Mouse (Mus musculus) kidney, postnatal 14 days (tissue): ENCODE measurements at regions not wholly inside any gene's neighbourhood (a gene's known extent, or its start where the extent isn't known, plus 50 kb on each side); places are given as distances from the start of the nearest gene placed in this dataset.

Experiments used
- DNase-seq: peaks from one replicate; pipeline ENCODE4 v3.0.0; 2022; ENCODE audit warnings: mixed read lengths

- no peak for DNase-seq
Observed at GRCm38 (mm10) chr3:66515773-66516406, 219.3 kb upstream of the Veph1 start.

GRCm38 (mm10) chr3:66514587-66514986 is 217.9 kb upstream of the Veph1 start:
- DNase-seq, result no peak

GRCm38 (mm10) chr3:66512408-66512807 is 215.8 kb upstream of the Veph1 start:
- no peak for DNase-seq

- DNase-seq, result no peak
Observed at GRCm38 (mm10) chr3:66510455-66510854, 213.8 kb upstream of the Veph1 start.

GRCm38 (mm10) chr3:66506125-66506524 is 209.5 kb upstream of the Veph1 start:
- DNase-seq, result no peak

GRCm38 (mm10) chr3:66505476-66506076 is 208.9 kb upstream of the Veph1 start:
- DNase-seq, result no peak

- no peak for DNase-seq
Observed at GRCm38 (mm10) chr3:66504717-66505116, 208.1 kb upstream of the Veph1 start.

- DNase-seq, result no peak
Observed at GRCm38 (mm10) chr3:66503615-66504014, 207.0 kb upstream of the Veph1 start.

GRCm38 (mm10) chr3:66501865-66502264 is 205.2 kb upstream of the Veph1 start:
- DNase-seq, result no peak

- no peak for DNase-seq
Observed at GRCm38 (mm10) chr3:66494442-66495113, 197.9 kb upstream of the Veph1 start.

GRCm38 (mm10) chr3:66490696-66491357 is 194.2 kb upstream of the Veph1 start:
- DNase-seq, result no peak

GRCm38 (mm10) chr3:66488724-66489123 is 192.1 kb upstream of the Veph1 start:
- no peak for DNase-seq

- DNase-seq, result no peak
Observed at GRCm38 (mm10) chr3:66486658-66487057, 190.0 kb upstream of the Veph1 start.

- no peak for DNase-seq
Observed at GRCm38 (mm10) chr3:66486184-66486583, 189.5 kb upstream of the Veph1 start.

GRCm38 (mm10) chr3:66480718-66481117 is 184.1 kb upstream of the Veph1 start:
- no peak for DNase-seq

- peak; percentile 12 for DNase-seq
Observed at GRCm38 (mm10) chr3:66479266-66479665, 182.6 kb upstream of the Veph1 start.

GRCm38 (mm10) chr3:66466321-66466720 is 169.7 kb upstream of the Veph1 start:
- no peak for DNase-seq

GRCm38 (mm10) chr3:66465371-66465770 is 168.7 kb upstream of the Veph1 start:
- no peak for DNase-seq

- DNase-seq, result no peak
Observed at GRCm38 (mm10) chr3:66462341-66462740, 165.7 kb upstream of the Veph1 start.

- no peak for DNase-seq
Observed at GRCm38 (mm10) chr3:66446274-66447159, 149.9 kb upstream of the Veph1 start.

GRCm38 (mm10) chr3:66433216-66433615 is 136.6 kb upstream of the Veph1 start:
- no peak for DNase-seq

GRCm38 (mm10) chr3:66430187-66430586 is 133.6 kb upstream of the Veph1 start:
- no peak for DNase-seq
